Mouse (Mus musculus) T-helper 1 cell (primary cell): ENCODE measurements around the gene Smarca1.

ENCODE experiments used
- in situ Hi-C: fragments of 300-600 bp; cut with MboI, MseI; formaldehyde crosslinking; loops from one replicate; pipeline ENCODE4 v1.15.1; 2025; ENCODE audit warnings: high pct_unique_total_duplicates

Gene Smarca1

GRCm38 (mm10) chrX:47764440-47764839 is 128.3 kb downstream of the Smarca1 start:
- in situ Hi-C loops, result no loop called here

- in situ Hi-C loops, result no loop called here
Measured at GRCm38 (mm10) chrX:47760212-47760611, 132.6 kb downstream of the Smarca1 start.
